Mouse (Mus musculus): ENCODE results near the gene Gadd45b. TPM values are rescaled to one million over a fixed set of nuclear protein-coding genes. Genes with fewer than 3 reads are reported as not detected.

Gene Gadd45b
- total and polyA plus RNA-seq, 3 experiments = 10.0 to 13.9 (median 10.9) TPM

DNA sequence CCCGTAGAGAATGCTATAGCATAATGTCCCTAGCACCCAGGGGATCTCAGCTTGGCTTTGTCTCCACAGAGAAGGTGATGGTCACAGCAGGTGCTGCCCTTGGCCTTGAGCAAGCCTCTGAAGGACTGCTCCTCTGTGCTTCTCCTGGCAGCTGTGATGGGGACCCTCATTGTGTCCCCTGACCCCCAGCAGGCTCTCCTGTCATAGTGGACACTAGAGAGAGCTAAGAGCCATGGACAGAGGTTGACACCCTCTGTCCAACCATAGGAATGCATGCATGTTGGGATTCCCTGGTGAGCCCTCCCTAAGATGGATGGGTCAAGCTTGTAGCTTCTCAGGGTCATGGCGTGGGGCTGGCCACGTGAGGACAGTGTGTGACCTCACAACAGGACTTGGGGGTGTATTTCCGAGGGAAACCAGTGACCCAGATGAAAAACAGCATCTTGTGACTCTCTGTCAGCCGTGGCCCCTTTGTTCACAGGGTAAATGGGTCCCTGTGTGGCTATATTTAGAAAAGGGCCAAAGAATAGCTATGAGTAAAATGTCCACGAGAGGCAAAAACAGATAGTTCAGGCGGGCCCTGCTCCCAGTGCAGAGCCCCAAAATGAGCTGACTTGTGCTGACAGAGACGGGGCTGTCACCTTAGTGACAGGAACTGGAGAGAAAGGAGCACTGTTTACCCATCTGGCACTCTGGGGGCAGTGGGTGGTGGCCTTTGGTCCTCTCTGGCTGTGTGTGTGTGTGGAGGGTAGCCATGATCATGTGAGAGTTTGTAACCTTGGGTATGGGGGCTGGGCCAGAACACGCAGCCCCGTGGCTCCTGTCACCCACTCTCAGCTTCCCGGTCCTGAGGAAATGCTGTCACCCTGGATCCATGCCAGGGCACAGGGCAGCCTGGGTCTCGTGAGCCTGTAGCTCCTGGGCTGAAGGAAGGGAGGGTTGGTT is 33.4 kb downstream of the Gadd45b start:
- peaks cover 9% of the 10 kb centered on the region for H3K4me1 ChIP-seq (ENCODE audit: control insufficient read depth, insufficient read depth, low read length)
- no peak overlapping the region for H3K9ac ChIP-seq (ENCODE audit: low read depth, low read length)
- DNase-seq = peak in 1 of 2 experiments; percentile 59
- WGBS = 36% methylated on average over 12 of the region's 12 CpGs
- no peaks in the 10 kb centered on the region for H3K27me3 ChIP-seq (ENCODE audit: control insufficient read depth, insufficient read depth, low read length)
- intact Hi-C loops (cut with DNase I) = no loop called here
- H3K36me3 ChIP-seq (ENCODE audit: control insufficient read depth, insufficient read depth, low read length) = no peaks in the 10 kb centered on the region
- H3K27ac ChIP-seq = peak overlapping the region; percentile 12
- no peaks in the 10 kb centered on the region for H3K79me2 ChIP-seq (replicated peaks; ENCODE audit: control insufficient read depth, insufficient read depth, low read length)
- TF ChIP-seq CTCF (IDR thresholded peaks at IDR 0.05) (0 out of 2 replicates have a peak, but pooled peaks have one; percentile 2), POLR2A (IDR thresholded peaks at IDR 0.05; ENCODE audit: insufficient read depth, low read depth, low read length) (no peak), EP300 (IDR thresholded peaks at IDR 0.05; ENCODE audit: insufficient read depth, low read depth, low read length) (no peak)
- H3K4me3 ChIP-seq = no peak overlapping the region

DNA sequence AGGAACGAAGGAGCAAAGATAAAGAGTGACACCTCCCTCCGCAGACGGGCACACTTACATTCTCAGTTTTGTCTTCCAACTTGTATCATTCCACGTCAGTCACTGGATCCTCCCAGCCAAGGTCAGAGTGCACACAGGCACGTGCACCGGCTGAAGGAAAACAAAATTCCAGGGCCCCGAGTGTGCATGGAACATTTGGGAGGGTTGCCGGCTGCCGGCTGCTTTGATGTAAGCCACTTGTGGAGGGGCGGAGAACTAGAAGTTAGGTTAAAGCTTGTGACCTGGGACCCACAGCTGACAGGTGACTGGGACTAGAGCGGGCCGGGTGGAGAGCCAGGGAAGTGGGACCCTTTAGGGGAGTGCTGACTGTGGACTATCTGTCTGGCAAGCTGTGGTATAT is 36.4 kb downstream of the Gadd45b start:
- Histone ChIP-seq H3K36me3 (ENCODE audit: control insufficient read depth, insufficient read depth, low read length) (no peaks in the 10 kb centered on the region), H3K9ac (ENCODE audit: low read depth, low read length) (no peak overlapping the region), H3K27ac (no peak overlapping the region), H3K4me3 (no peak overlapping the region), H3K79me2 (replicated peaks; ENCODE audit: control insufficient read depth, insufficient read depth, low read length) (no peaks in the 10 kb centered on the region), H3K4me1 (ENCODE audit: control insufficient read depth, insufficient read depth, low read length) (peaks cover 9% of the 10 kb centered on the region), H3K27me3 (ENCODE audit: control insufficient read depth, insufficient read depth, low read length) (no peaks in the 10 kb centered on the region)
- WGBS = 42% methylated on average over 12 of the region's 12 CpGs
- DNase-seq = no peak
- intact Hi-C loops (cut with DNase I) = no loop called here
- TF ChIP-seq POLR2A (IDR thresholded peaks at IDR 0.05; ENCODE audit: insufficient read depth, low read depth, low read length) = no peak
- TF ChIP-seq CTCF (IDR thresholded peaks at IDR 0.05) = no peak
- TF ChIP-seq EP300 (IDR thresholded peaks at IDR 0.05; ENCODE audit: insufficient read depth, low read depth, low read length) = no peak

DNA sequence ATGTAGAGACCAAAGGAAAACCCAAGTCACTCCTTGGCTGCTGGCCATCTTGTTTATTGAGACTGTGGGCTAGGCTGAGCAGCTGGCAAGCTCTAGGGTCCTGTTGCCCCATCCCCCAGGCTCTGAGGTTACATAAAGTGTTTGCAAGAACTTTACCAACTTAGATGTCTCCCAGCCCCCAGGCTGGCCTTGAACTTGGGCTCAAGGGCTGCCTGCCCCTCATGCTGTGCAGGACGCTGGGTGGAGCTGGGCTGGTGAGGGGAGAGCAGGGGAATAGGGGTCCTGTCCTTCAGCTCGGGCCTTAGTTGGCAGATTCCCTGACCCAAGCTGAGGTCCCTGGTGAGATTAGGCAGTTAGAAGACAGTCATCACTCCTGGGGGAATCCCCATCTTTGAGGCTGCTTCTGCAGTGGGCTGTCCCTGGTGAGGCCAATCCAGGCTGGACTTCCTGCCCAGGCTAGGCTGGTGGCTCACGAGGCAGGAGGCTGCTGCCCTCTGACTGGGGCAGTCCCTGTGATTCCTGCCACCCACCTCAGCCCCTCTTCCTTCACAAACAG is 37.3 kb downstream of the Gadd45b start:
- Histone ChIP-seq H3K27me3 (ENCODE audit: control insufficient read depth, insufficient read depth, low read length) (no peaks in the 10 kb centered on the region), H3K9ac (ENCODE audit: low read depth, low read length) (no peak overlapping the region), H3K4me3 (no peak overlapping the region), H3K4me1 (ENCODE audit: control insufficient read depth, insufficient read depth, low read length) (peaks cover 8% of the 10 kb centered on the region), H3K36me3 (ENCODE audit: control insufficient read depth, insufficient read depth, low read length) (no peaks in the 10 kb centered on the region), H3K27ac (no peak overlapping the region), H3K79me2 (replicated peaks; ENCODE audit: control insufficient read depth, insufficient read depth, low read length) (no peaks in the 10 kb centered on the region)
- DNase-seq = no peak
- 54% methylated on average over 3 of the region's 3 CpGs for WGBS
- intact Hi-C loops (cut with DNase I) = no loop called here
- no peak for TF ChIP-seq EP300 (IDR thresholded peaks at IDR 0.05; ENCODE audit: insufficient read depth, low read depth, low read length)
- TF ChIP-seq CTCF (IDR thresholded peaks at IDR 0.05) = no peak
- no peak for TF ChIP-seq POLR2A (IDR thresholded peaks at IDR 0.05; ENCODE audit: insufficient read depth, low read depth, low read length)

DNA sequence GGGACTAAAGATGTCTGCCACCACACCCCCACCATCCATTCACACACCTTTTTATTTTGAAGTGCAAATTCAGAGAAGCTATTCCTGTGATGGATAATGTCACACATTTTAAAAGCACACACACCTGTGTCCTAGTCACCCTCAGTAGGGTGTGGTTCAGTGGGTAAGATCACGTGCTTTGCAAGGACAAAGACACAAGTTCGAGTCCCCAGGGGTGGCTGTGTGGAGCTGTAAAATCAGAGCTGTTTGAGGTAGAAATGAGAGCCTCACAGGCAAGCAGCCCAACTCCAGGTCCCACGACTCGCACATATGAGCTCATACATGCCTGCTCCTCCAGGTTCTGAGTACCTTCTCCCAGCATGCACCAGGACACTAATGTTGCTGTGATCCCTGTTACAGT is 38.2 kb downstream of the Gadd45b start:
- no peak for DNase-seq
- Histone ChIP-seq H3K27ac (no peak overlapping the region), H3K4me3 (no peak overlapping the region), H3K4me1 (ENCODE audit: control insufficient read depth, insufficient read depth, low read length) (peaks cover 5% of the 10 kb centered on the region), H3K9ac (ENCODE audit: low read depth, low read length) (no peak overlapping the region), H3K27me3 (ENCODE audit: control insufficient read depth, insufficient read depth, low read length) (no peaks in the 10 kb centered on the region), H3K36me3 (ENCODE audit: control insufficient read depth, insufficient read depth, low read length) (no peaks in the 10 kb centered on the region), H3K79me2 (replicated peaks; ENCODE audit: control insufficient read depth, insufficient read depth, low read length) (no peaks in the 10 kb centered on the region)
- TF ChIP-seq EP300 (IDR thresholded peaks at IDR 0.05; ENCODE audit: insufficient read depth, low read depth, low read length) (no peak), CTCF (IDR thresholded peaks at IDR 0.05) (no peak), POLR2A (IDR thresholded peaks at IDR 0.05; ENCODE audit: insufficient read depth, low read depth, low read length) (no peak)
- intact Hi-C loops (cut with DNase I) = no loop called here
- 86% methylated on average over 4 of the region's 4 CpGs for WGBS

DNA sequence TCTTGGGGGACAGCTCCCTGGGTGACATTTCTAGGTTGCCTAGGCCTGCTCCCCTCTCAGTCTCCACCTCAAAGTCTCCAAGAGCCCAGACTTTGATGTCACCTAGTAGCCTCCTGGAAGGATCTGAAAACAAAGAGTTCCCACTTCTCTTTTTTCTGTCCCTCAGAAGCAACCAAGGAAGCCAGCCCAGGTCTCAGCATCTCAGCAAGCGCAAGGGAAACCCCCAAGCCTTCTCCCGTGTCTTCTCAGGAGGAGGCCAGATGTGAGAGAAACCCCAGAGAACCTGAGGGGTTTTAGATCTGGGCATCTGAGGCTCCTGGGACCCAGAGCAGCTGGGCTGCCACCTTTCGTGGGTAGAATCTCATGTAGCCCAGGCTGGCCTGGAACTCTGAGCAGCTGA is 39.4 kb downstream of the Gadd45b start:
- no peak for DNase-seq
- no peaks in the 10 kb centered on the region for H3K36me3 ChIP-seq (ENCODE audit: control insufficient read depth, insufficient read depth, low read length)
- intact Hi-C loops (cut with DNase I) = no loop called here
- no peak for TF ChIP-seq POLR2A (IDR thresholded peaks at IDR 0.05; ENCODE audit: insufficient read depth, low read depth, low read length)
- no peak for TF ChIP-seq CTCF (IDR thresholded peaks at IDR 0.05)
- no peak for TF ChIP-seq EP300 (IDR thresholded peaks at IDR 0.05; ENCODE audit: insufficient read depth, low read depth, low read length)
- H3K4me1 ChIP-seq (ENCODE audit: control insufficient read depth, insufficient read depth, low read length) = no peaks in the 10 kb centered on the region
- H3K27ac ChIP-seq = no peak overlapping the region
- no peaks in the 10 kb centered on the region for H3K27me3 ChIP-seq (ENCODE audit: control insufficient read depth, insufficient read depth, low read length)
- no peaks in the 10 kb centered on the region for H3K79me2 ChIP-seq (replicated peaks; ENCODE audit: control insufficient read depth, insufficient read depth, low read length)
- no peak overlapping the region for H3K9ac ChIP-seq (ENCODE audit: low read depth, low read length)
- 79% methylated on average over 3 of the region's 3 CpGs for WGBS
- H3K4me3 ChIP-seq = no peak overlapping the region

DNA sequence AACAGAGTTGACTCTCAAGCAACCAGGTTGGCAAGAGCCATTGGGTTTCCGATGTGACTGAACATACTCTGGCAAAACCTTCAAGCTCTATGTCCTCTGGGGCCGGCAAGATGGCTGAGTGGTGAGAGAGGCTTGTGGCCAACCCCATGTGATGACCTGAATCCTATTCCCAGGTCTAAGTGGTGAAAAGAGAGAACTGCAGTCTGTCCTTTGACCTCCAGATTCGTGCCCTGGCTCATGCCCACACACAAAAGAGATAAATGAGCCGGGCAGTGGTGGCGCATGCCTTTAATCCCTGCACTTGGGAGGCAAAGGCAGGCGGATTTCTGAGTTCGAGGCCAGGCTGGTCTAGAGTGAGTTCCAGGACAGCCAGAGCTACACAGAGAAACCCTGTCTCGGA is 40.3 kb downstream of the Gadd45b start:
- DNase-seq = no peak
- Histone ChIP-seq H3K36me3 (ENCODE audit: control insufficient read depth, insufficient read depth, low read length) (no peaks in the 10 kb centered on the region), H3K9ac (ENCODE audit: low read depth, low read length) (no peak overlapping the region), H3K27ac (no peak overlapping the region), H3K4me3 (no peak overlapping the region), H3K79me2 (replicated peaks; ENCODE audit: control insufficient read depth, insufficient read depth, low read length) (no peaks in the 10 kb centered on the region), H3K27me3 (ENCODE audit: control insufficient read depth, insufficient read depth, low read length) (no peaks in the 10 kb centered on the region), H3K4me1 (ENCODE audit: control insufficient read depth, insufficient read depth, low read length) (no peaks in the 10 kb centered on the region)
- 76% methylated on average over 8 of the region's 8 CpGs for WGBS
- TF ChIP-seq EP300 (IDR thresholded peaks at IDR 0.05; ENCODE audit: insufficient read depth, low read depth, low read length) (no peak), POLR2A (IDR thresholded peaks at IDR 0.05; ENCODE audit: insufficient read depth, low read depth, low read length) (no peak), CTCF (IDR thresholded peaks at IDR 0.05) (no peak)
- intact Hi-C loops (cut with DNase I) = no loop called here
